Mouse (Mus musculus) hindbrain, postnatal 0 days (tissue): ENCODE data around the gene Ppp2r3a. TPM values are rescaled to one million over a fixed set of nuclear protein-coding genes. Genes with fewer than 3 reads are reported as not detected.

Experiments
- ATAC-seq: fragments of 200-750 bp; cut with Nextera tagmentation; 2 replicates; pipeline ENCODE4 v1.8.0; 2017; ENCODE audit warnings: mild to moderate bottlenecking, moderate TSS enrichment, moderate library complexity
- DNase-seq: peaks from one replicate; pipeline ENCODE4 v3.0.0-alpha.2; 2015; ENCODE audit warnings: low spot score
- H3K27ac ChIP-seq: fragments of 300-500 bp; sonication (generic); 2 replicates; pipeline ENCODE4 v1.5.1; 2014; ENCODE audit warnings: mild to moderate bottlenecking
- H3K27me3 ChIP-seq: fragments of 300-500 bp; sonication (generic); 2 replicates; pipeline ENCODE4 v1.6.1; 2014; ENCODE audit warnings: low read length, mixed read lengths; ENCODE audit not compliant: insufficient read depth
- H3K36me3 ChIP-seq: fragments of 300-500 bp; sonication (generic); 2 replicates; pipeline ENCODE4 v1.6.1; 2014; ENCODE audit warnings: low read length, mixed read lengths; ENCODE audit not compliant: insufficient read depth
- H3K4me1 ChIP-seq: fragments of 300-500 bp; sonication (generic); 2 replicates; pipeline ENCODE4 v1.6.1; 2014; ENCODE audit warnings: antibody characterized with exemption, low read length, mixed read lengths; ENCODE audit not compliant: insufficient read depth
- H3K4me2 ChIP-seq: fragments of 300-500 bp; sonication (generic); 2 replicates; pipeline ENCODE4 v1.6.1; 2014; ENCODE audit warnings: low read depth, mild to moderate bottlenecking, low read length, moderate library complexity, mixed read lengths
- H3K4me3 ChIP-seq: fragments of 300-500 bp; sonication (generic); 2 replicates; pipeline ENCODE4 v1.5.1; 2014; ENCODE audit warnings: low read length
- H3K9ac ChIP-seq: fragments of 300-500 bp; sonication (generic); replicated peaks from 2 replicates; pipeline ENCODE4 v1.6.1; 2014; ENCODE audit warnings: mild to moderate bottlenecking, low read length, moderate library complexity, mixed read lengths
- H3K9me3 ChIP-seq: fragments of 300-500 bp; sonication (generic); 2 replicates; pipeline ENCODE4 v1.6.1; 2016; ENCODE audit warnings: low read length, mixed read lengths
- CTCF ChIP-seq: IDR thresholded peaks from 2 replicates; pipeline ENCODE4 v1.5.1; 2016; ENCODE audit warnings: antibody characterized with exemption, control low read depth, low read depth
- WGBS: fragments of 180-500 bp; shearing (Covaris S2); extraction: QIAGEN DNeasy Blood & Tissue Kit; methylation state at CpG from one replicate; pipeline ENCODE4 v1.1.7; 2014; 5-methylcytosine and 5-hydroxymethylcytosine counted together
- polyA plus RNA-seq: library from polyadenylated mRNA; unstranded; fragments of >200 nt; fragmentation: Nextera tagmentation; extraction: Ambion mirVana; gene quantifications from 2 replicates; pipeline ENCODE4 v1.2.1, GENCODE M21; 2015
- total RNA-seq: library from RNA; depleted of rRNA; stranded (reverse); fragments of >200 nt; gene quantifications from 2 replicates; pipeline ENCODE4 v1.2.3, GENCODE M21; 2014; rRNA removed

Gene Ppp2r3a
- total and polyA plus RNA-seq, 2 experiments from 2014 or later: 17.1 to 28.0 TPM

DNA sequence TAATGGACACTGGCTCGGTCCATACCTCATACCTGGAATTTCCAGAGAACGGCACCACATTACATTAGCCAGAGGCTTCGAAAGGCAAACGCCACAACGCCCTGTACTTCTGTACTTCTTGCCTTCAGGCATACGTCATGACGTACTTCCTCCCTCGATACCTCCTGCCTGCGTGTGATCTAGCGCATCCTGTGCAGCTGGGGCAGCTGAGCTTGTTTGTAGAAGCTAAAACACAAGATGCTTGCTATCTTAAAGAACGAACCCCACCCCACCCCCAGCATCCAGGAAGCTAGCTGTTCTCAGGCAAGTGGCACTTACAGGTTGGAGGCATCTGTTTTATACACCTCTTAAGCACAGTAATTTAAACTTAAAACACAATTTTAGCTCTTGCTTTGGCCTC lies 190.6 kb downstream of the Ppp2r3a start:
- ATAC-seq (no peak), DNase-seq (no peak)
- Histone ChIP-seq H3K27ac (no peak overlapping the region), H3K4me2 (no peak overlapping the region), H3K36me3 (no peaks in the 10 kb centered on the region), H3K9ac (no peak overlapping the region), H3K4me1 (no peaks in the 10 kb centered on the region), H3K4me3 (no peak overlapping the region), H3K27me3 (no peaks in the 10 kb centered on the region), H3K9me3 (no peaks in the 10 kb centered on the region)
- TF ChIP-seq CTCF: no peak
- 77% methylated on average over 11 of the region's 11 CpGs for WGBS

DNA sequence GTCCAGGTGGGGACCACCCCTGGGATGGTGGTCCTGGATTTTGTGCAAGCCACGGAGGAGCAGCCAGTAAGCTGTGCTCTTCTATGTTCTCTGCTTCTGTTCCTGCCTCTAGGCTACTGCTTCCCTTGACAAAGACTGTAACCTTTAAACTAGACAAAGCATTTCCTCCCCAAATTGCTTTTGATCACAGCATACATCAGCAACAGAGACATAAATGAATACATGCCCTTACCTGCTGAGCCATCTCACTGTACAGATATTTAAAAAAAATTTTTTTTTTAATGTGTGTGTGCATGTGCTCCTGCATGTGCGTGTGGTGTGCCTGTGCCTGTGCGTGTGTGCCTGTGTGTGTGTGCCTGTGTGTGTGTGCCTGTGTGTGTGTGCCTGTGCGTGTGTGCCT lies 194.4 kb downstream of the Ppp2r3a start:
- TF ChIP-seq CTCF: no peak
- H3K27me3 ChIP-seq: no peaks in the 10 kb centered on the region
- ATAC-seq (no peak), DNase-seq (no peak)
- no peak overlapping the region for H3K4me3 ChIP-seq
- H3K9me3 ChIP-seq: no peaks in the 10 kb centered on the region
- no peak overlapping the region for H3K9ac ChIP-seq
- H3K27ac ChIP-seq: no peak overlapping the region
- no peak overlapping the region for H3K4me2 ChIP-seq
- no peaks in the 10 kb centered on the region for H3K4me1 ChIP-seq
- 94% methylated on average over 4 of the region's 4 CpGs for WGBS
- no peaks in the 10 kb centered on the region for H3K36me3 ChIP-seq

Other genes starting within 250 kb of the Ppp2r3a start
- 56.9 and 62.0 TPM in 2 replicates for gene Pccb, start 216.9 kb downstream of the Ppp2r3a start, total RNA-seq
- 33.1 and 33.2 TPM in 2 replicates for gene Pccb, start 216.9 kb downstream of the Ppp2r3a start, polyA plus RNA-seq
- 27.9 and 34.2 TPM in 2 replicates for gene Msl2, start 177.7 kb downstream of the Ppp2r3a start, total RNA-seq
- gene Msl2, start 177.7 kb downstream of the Ppp2r3a start, polyA plus RNA-seq: 4.9 and 5.0 TPM in 2 replicates